Mouse (Mus musculus): Measurements from ENCODE around the gene Otop1.

Otop1 gene

DNA sequence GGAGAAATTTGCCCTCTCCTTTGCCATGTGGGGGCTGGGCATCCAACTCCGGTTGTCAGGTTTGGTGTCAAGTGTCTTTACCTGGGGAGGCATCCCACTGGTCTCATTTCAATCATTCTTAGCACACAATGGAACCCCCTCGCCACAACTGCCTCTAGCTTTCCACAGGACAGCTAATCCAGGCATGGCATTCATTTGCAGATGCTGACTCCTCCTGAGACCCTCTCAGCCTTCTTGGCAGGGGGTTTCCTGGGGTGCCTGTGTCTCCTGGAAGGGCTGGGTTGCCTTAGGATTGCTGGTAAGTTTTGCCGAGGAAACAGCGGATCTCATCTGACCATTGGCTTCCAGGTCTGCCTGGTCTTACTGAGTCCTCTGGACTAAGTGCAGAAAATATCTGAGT lies at the start of gene Otop1:
Gene Otop1 (plus strand): TSS at position 202 of the 400 bp plus-strand sequence.
- DNase-seq: no peak

DNA sequence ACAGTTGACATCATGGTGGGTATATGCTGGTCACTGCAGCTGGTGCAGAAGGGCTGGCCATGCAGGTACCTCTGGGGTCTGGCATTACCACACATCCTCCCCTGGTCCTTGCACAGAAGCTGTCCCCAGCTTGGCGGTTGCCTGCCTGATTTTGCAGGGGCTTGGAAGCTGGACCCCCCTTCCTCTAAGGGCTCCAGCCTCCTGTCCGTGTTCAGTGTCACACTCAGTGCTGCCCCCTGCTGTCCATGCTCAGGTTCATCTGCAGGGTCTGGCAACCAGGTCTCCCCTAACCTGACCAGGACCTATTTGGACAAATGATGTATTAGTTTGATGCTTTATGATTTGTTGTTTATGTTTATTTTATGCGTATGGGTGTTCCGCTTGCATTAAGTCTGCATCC lies 40.4 kb upstream of the Otop1 start:
- peak; percentile 50 to 70 for DNase-seq

DNA sequence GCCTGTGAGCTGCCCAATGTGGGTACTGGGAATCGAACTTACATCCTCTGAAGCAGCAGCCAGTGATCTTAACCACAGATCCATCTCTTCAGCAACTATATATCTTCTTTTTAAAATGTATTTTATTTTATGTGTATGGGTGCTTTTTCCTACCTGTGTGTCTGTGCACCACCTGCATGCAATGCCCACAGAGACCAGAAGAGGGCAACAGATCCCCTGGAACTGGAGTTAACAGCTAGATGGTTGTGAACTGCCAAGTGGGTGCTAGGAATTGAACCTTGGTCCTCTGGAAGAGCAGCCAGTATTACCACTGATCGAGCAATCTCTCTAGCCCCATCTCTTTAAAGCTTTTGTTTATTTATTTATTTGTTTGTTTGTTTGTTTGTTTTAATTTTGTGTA lies 39.1 kb upstream of the Otop1 start:
- no peak for DNase-seq

DNA sequence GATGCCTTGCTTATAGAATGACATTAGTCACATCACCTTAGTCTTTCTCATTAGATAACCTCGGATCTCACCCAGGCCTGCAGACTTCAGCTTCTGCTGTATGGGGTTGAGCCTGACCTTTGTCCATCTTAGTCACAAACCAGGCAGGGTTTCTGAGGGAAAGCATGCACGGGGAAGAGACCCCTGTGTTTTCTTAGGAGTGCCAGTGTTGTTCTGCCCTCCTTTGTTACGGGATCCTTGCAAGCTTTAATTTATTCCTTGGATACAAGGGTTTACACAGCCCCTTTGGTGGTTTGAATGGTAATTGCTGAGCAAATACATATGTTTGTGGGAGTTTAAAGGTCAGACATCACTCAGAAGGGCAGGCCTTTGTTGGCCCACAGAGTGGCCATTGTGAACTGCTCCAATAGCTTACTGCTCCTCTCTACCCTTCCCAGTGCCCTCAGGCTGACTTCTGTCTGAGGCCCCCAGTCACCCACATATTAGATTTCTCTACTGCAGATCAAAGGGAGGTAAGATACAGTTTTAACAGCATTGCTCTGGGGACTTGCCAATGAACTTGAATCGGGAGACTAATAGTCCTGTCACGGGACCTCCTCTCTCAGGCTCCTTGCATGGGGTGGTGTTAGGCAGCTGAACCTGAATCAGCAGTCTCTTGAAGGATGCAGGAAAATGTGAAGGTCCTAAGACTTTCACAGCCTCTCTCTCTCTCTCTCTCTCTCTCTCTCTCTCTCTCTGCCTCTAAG lies 34.9 kb upstream of the Otop1 start:
- peak in 1 of 2 experiments; percentile 16 for DNase-seq

DNA sequence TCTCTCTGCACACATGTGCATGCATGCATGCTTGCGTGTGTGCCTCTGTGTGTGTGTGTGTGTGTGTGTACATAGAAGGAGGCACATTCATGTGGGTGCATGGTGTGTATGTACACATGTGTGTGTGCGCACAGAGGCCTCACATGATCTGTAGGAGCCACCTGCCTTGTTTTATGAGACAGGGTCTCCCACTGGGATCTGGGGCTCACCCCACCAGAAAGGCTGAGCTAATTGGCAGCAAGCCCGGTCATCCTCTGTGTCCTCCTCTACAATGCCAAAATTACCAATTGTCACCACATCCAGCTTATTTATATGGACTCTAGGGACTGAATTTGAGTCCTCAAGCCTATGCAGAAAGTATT lies 34.3 kb upstream of the Otop1 start:
- DNase-seq: no peak

DNA sequence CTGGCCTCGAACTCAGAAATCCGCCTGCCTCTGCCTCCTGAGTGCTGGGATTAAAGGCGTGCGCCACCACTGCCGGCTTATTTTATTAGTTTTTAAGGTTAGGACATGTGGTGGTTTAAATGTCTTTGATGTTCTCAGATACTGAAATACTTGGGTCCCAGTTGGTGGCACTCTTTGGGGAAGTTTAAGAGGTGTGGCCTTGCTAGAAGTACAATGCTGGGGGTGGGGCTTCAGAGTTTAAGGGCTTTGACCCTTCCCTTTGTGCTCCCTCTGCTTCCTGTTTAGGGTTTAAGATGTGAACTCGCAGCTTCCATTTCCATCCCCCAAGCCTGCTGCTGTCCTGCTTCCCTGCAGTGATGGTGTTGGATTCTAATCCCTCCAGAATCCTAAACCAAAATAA lies 33.8 kb upstream of the Otop1 start:
- no peak for DNase-seq

DNA sequence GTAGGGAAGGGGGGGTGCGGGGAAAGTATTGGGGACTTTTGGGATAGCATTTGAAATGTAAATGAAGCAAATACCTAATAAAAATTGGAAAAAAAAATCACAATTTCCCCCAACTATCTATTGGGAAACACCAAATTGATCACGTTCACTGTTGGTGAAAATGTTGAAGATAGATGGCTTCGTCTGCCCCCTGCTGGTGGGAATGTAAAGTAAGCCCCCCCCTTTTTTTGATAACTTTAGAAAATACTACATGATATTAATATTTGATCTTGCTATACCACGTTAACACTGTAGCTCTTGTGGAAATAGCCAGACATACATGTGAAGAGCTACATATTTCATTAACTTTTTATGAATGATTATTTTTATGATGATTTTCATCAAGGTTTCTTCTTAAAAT lies 20.6 kb upstream of the Otop1 start:
- no peak for DNase-seq

DNA sequence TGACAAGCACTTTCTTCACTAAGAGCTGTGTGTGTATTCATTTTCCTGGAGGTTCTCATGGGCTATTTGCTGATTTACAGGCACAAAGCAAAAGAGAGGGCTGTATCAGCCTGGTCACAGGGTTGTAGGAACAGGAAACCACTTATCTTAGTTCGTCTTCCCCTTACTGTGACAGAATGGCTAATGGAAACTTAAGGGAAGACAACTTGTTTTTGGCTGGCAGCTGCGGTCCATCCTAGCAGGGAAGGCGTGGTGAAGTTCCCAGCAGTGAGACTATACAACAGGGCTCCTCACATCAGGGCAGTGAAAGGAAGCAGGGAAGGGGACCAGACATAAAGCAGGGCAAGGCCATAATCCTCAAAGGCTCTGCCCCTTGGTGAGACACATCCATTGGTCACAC lies 20.1 kb upstream of the Otop1 start:
- no peak for DNase-seq

DNA sequence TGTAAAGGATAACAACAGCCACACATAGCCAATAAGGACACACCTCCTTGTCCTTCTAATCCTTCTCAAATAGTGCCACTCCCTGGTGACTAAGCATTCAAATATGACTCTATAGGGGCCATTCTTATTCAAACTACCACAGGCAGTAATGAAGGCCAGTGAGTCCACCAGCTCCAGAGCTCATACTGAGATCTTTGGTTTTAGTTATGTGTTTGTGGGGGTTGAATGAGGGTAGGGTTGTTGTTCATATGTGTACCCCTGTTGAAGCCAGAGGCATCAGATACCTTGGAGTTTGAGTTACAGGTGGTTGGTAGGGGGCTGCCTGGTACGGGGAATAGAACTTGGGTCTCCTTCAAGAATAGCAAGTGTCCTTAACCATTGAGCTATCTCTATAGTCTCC lies 19.2 kb upstream of the Otop1 start:
- DNase-seq: no peak

DNA sequence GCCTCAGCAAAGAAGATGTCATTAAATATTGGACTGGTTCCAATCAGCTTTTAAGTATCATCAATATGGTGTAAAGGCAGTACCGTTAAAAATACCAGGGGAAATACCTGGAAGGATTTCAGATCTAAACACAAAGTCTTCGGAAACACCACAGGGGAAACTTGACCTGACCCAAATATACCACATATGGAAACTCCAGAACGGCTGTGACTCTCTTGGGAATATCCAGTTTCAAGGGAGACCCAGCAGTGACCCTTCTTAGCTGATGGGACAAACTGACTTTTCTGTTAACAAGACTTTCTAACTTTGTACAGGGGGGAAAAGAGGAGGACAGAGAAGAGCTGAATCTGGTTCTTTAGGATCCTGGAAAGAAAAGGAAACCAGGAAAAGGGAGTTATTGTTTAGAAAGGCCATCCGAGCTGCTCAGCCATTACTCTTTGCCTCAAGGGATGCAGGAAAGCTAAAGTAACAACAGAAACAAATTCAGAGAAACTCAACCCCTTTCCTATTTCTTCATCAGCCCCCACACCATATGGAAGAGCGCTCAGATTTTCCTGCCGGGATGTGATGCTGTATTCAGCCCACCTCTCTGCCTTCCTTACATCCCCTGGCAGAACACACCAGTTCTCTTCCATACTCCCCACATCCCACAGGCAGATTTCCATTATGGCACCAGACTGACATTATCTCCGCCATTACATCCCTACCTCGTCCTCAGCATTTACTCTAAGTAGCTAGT lies 17.6 kb upstream of the Otop1 start:
- DNase-seq: no peak

DNA sequence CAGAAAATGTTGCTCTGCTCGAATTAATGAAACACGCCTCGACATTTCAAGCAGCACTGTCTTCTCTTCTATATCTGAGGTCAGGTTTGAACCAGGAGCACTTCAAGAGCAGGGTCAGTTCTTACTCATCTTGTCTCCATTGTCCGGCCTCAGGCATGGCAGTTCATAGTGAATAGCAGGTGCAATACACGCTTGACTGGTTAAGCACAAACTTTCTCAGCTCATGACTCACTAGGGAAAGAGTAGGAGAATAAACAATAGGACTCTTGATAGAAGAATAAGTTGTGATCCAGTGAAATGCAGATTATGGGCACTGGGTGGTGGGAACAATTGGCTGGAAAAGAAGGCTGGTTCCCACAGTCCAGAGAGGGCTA lies 17.0 kb upstream of the Otop1 start:
- no peak for DNase-seq

DNA sequence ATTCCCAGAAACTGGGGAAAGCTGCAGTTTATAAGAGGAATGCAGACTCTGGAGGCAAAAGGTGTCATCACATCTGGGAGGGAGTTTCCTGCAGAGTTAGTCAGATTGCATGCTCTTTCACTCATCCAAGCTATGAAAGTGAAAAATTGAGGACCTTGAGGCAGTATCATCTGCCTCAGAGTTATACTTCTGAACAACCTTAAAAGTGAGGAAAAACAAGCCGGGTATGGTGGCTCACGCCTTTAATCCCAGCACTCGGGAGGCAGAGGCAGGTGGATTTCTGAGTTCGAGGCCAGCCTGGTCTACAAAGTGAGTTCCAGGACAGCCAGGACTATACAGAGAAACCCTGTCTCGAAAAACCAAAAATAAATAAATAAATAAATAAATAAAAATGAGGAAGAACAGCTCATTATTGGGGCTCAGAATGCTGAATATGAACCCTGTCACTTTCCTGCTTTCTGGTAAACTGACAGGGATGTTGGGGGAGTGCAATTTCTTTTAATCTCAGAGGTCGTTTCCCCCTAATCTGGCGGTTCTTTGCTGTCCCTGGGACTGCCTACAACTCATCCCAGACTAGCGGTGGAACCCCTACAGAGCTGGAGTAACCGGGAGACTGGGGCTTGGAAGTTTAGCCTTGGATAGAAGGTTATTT lies 16.2 kb upstream of the Otop1 start:
- DNase-seq: no peak

DNA sequence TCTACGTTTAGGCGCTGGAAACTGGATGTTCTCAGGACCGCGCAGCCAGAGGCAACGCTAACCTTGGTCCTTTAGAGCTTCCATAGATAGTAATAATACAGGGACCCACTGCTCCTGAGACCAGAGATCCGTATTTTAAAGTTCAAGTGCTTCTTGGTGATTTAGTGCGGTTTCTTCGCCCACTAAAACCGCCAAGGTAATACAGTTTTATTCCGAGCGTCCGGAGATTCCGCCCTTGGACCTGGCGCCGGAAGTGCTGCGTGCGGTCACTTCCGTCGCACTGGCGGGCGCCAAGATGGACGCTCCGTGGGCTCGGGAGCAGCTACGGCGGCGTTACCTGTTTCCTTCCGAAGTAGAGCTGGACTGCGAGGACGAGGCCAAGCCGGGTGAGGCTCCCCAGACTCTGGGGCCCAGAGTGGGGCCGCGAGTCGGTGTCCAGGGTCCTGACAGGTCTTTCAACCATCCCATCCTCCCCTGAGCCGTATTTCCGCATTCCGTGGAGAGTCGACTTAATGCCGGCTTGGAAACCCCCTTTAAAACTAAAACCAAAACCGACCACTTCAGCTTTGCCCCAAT lies 15.6 kb upstream of the Otop1 start, which contains the start of gene Tmem128:
Gene Tmem128 (plus strand): TSS at position 79 of the 576 bp plus-strand sequence.
- peak; percentile 70 to 78 for DNase-seq

DNA sequence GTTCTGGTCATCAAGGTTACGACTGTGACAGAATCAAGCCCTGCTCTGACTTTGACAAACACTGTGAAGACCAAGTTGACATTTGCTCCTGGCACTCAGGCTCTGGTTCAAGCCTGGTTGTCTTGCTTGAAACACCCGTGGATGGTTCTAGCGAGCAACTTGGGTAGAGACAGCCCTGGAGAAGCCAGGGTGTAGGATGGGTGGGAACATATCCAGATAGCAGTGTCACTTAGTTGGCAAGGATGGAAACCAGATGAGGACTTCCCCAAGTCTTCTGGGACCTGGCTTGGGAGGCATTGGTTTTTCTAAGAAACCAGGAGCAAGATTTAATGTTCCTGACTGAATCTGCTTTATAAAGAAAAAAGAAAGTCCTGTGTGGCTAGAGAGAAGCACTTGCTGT lies 4.8 kb upstream of the Otop1 start:
- no peak for DNase-seq

DNA sequence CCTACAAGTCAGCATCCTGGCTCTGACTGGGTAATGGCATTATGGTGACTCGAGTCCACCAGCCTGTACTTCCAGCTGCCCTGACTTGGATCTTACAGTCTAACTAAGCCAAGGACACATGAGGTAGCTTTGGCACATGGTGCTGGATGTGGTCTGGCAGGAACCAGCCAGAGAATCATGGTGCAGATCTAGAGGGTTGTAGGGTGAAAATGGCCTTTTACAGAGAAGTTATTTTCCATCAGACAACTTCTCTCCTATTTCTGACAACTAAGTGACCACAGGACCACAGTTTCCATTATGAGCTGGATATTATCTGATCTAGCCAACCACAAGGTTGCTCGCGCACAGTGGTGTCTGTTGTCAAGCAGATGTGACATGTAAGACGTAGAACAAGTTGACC lies 1.9 kb upstream of the Otop1 start:
- DNase-seq: no peak

DNA sequence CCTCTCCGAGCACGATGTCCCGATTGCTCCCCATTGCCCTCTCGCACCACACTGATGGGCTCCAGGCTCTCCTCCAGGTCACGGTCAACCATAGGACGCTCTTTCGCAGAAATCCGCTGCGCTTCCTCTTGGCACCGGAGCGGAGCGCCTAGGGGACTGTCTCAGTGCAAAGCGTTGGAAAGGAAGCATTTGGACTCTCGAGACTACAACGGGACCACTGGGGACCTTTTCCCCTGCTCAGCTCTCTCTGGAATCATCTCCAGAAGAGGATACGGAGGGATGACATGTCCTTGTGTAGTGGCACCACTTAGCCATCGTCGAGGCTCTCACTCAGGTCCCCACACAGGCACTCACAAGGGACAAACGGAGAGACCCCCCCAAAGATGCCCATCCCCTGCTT lies 679 bp downstream of the Otop1 start:
- no peak for DNase-seq

DNA sequence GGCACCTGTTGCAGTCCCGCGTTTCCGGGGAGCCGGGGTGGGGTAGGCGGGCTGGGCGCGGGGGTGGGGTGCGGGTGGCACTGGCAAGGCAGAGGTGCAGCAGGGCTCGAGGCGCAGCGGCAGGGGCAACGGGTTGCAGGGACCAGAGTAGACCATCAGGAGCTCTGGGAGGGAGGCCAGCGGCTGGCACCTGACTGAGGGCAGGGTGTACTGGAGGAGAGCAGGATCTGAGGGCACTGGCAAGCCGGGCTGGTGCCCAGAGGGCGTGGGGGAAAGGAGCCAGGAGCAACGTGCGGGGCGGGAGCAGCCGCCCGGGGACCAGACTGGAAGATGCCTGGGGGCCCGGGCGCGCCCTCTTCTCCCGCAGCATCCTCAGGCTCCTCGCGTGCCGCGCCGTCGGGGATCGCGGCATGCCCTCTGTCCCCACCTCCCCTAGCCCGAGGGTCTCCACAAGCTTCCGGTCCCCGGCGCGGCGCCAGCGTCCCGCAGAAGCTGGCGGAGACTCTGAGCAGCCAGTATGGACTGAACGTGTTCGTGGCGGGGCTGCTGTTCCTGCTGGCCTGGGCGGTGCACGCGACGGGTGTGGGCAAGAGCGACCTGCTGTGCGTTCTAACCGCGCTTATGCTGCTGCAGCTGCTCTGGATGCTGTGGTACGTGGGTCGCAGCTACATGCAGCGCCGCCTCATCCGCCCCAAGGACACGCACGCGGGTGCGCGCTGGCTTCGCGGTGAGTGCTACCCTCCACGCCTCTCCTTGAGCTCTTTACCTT lies 1.5 kb downstream of the Otop1 start:
- no peak for DNase-seq

DNA sequence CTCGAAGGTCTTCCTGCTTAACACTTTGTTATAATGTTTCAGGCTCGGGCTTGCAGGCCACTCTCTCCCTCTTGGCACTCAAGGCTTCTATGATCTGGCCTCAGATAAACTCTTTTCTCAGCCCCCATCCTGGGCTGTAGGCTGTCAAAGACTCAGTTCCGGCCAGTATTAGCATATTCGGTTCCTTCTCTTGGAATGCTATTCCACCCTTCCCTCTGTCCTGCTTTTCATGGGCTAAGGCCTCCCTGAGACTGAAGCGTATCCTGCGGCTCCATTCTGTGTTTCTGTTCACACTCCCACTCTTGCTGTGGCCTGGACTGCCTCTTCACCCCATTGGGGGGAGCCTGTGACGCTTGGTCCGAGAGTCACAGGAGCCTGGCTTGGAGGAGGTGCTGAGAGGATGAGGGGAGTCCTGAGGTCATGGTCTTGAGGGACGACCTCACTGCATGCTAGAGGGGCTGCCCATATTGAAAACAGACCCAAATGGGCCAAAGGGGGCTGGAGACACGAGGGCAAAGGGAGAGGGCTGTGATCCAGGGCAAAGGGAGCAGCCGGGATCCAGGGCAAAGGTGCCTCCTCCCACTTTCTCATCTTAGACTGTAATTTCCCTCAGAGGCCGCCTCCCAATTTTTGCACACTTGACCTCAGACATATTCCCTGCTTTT lies 2.3 kb downstream of the Otop1 start:
- peak in 1 of 2 experiments; percentile 47 for DNase-seq

DNA sequence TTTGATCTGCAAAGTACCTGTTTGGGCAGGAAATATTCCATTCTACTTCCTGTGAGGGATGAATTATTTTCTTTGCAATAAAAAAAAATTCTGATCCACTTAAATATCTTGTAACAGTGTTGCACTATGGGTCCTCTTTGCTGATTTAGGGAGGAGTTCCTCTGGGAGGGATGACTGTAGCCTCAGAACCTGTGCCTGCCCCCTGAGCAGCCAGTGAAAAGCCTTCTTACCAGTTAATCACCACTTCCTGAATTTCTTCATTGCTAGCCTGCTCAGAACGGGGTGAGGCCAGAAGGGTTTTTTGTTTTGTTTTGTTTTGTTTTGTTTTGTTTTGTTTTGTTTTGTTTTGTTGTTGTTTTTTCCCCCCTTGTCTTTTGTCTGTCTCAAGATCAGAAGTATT lies 4.3 kb downstream of the Otop1 start:
- no peak for DNase-seq

DNA sequence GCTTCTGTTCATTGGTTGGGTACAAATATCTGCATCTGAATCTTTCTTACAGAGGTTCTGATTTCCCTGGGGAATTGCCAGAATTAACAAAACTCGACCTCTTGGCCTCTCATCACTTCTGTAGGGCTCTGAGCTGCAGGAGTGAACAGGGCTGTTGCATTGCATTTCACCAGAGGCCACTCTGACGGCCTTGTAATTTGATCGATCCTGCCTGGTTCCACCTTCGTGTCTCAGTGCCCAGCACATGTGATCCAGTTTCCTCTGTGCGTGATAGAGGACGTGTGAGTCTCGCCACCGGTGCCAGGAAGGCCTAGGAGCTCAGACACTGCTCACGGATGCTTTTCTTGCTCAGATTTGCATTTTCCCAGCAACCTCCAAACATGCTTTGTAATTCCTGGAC lies 10.0 kb downstream of the Otop1 start:
- DNase-seq: no peak

DNA sequence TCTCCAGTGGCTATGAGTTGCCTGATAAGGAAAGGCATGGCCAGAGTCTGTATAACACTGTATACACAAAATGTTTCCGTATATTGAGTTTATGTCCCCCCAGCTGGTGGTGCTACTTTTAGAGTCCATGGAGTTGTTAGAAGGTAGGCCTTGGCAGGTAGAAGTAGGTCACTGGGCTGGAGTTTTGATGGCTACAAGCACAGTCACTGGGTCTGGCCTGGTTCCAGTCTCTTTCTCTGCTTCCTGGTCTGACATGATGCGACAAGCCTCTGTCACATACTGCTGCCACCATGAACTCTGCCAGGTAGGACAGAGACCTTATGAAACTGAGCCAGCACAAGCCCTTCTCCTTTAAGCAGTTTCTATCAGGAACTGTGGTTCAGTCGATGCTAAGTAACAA lies 12.7 kb downstream of the Otop1 start:
- no peak for DNase-seq

DNA sequence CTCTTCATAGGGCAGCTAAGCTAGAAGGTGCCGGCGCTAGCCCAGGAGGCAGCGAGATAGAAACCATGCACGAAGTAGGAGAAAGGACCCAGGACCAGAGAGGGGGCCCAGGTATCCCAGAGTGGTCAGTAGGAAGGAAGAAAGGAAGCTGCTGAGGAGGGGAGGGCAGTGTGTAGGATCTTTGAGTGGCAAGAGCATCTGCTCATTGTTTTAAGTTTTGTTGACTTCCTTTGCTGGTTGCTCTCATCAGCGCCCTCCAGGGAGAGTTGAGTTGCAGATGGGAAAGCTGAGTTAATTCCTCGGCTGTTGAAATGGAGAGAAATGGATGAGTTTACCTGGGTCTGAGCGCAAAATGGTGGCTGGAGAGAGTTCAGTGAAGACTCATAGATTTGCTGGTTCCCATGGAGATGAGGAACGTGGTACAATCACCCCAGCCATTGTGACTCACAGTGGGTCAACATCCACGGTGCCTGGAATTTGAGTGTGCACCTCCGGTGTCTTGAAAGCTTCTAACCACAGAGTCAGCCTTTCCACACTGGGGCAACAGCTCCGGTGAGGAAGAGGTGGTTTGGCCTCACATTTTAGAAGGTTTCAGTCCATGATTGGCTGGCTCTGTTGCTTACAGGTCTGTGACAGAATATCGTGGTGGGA lies 26.1 kb downstream of the Otop1 start:
- DNase-seq: no peak

Measured in kidney, postnatal 25 days (tissue).